Mouse (Mus musculus) myocyte (in vitro differentiated cells): ENCODE results near the gene Olfr374.
"Not testable (repeated sequence)": the region's sequence is repeated elsewhere in the genome, so short reads cannot be mapped to it uniquely, and the experiment has no call there.

ENCODE experiments used
- CEBPB ChIP-seq: IDR thresholded peaks from 2 replicates; pipeline ENCODE4 v1.6.1; 2011; ENCODE audit warnings: mild to moderate bottlenecking, moderate library complexity; ENCODE audit not compliant: poor library complexity, insufficient read depth, severe bottlenecking
- E2F4 ChIP-seq: IDR thresholded peaks from one replicate; pipeline ENCODE4 v1.6.1; 2011; ENCODE audit warnings: mild to moderate bottlenecking, control low read depth, moderate library complexity; ENCODE audit not compliant: insufficient read depth
- MAX ChIP-seq: IDR thresholded peaks from one replicate; pipeline ENCODE4 v1.6.1; 2011; ENCODE audit warnings: low read depth, mild to moderate bottlenecking, control low read depth
- MYOD1 ChIP-seq, 3 experiments: IDR thresholded peaks; one replicate each; pipeline ENCODE4 v1.6.1; 2011; ENCODE audit warnings: control low read depth in 2 of 3, low read depth in 2 of 3, mild to moderate bottlenecking in 2 of 3, moderate library complexity in 1 of 3; ENCODE audit not compliant: insufficient read length in 2 of 3, control insufficient read depth in 1 of 3
- MYOG ChIP-seq, 3 experiments: IDR thresholded peaks; one replicate each; pipeline ENCODE4 v1.6.1; 2011; ENCODE audit warnings: control low read depth in 2 of 3, low read depth in 2 of 3, mild to moderate bottlenecking in 2 of 3; ENCODE audit not compliant: insufficient read length in 2 of 3, control insufficient read depth in 1 of 3, insufficient read depth in 1 of 3
- POLR2A ChIP-seq: IDR thresholded peaks from one replicate; pipeline ENCODE4 v1.6.1; 2011; ENCODE audit warnings: low read depth, mild to moderate bottlenecking, control low read depth, moderate library complexity; ENCODE audit not compliant: insufficient read length
- POLR2AphosphoS2 ChIP-seq: IDR thresholded peaks from one replicate; pipeline ENCODE4 v1.6.1; 2011; ENCODE audit warnings: low read depth, control low read depth; ENCODE audit not compliant: insufficient read length
- REST ChIP-seq: IDR thresholded peaks from one replicate; pipeline ENCODE4 v1.6.1; 2011; ENCODE audit warnings: mild to moderate bottlenecking, control low read depth, moderate library complexity; ENCODE audit not compliant: insufficient read depth, insufficient read length
- TCF12 ChIP-seq: IDR thresholded peaks from one replicate; pipeline ENCODE4 v1.6.1; 2011; ENCODE audit warnings: mild to moderate bottlenecking, control low read depth; ENCODE audit not compliant: poor library complexity, insufficient read depth, severe bottlenecking
- USF1 ChIP-seq: IDR thresholded peaks from one replicate; pipeline ENCODE4 v1.6.1; 2011; ENCODE audit warnings: low read depth, mild to moderate bottlenecking, control low read depth, moderate library complexity

GRCm38 (mm10) chr8:72099377-72100103 is 7.3 kb upstream of the Olfr374 start:
- TF ChIP-seq POLR2AphosphoS2; E2F4; POLR2A; MYOD1 (IDR thresholded peaks at IDR 0.05; ENCODE audit: control insufficient read depth in 1 of 3, insufficient read length in 2 of 3, low read depth in 2 of 3); REST; TCF12; MYOG (IDR thresholded peaks at IDR 0.05; ENCODE audit: control insufficient read depth in 1 of 3, insufficient read depth in 1 of 3, insufficient read length in 2 of 3, low read depth in 2 of 3); MAX; USF1; CEBPB: not testable (repeated sequence)
